Mouse (Mus musculus) kidney, adult 2 months (tissue): ENCODE measurements around the gene Polr1d. TPM values are rescaled to one million over a fixed set of nuclear protein-coding genes. Genes with fewer than 3 reads are reported as not detected.
A peak's percentile ranks its signal among the peaks of the same experiment; 100 is the strongest.

Experiments used
- DNase-seq: peaks from one replicate; pipeline ENCODE4 v3.0.0; 2021
- H3K27ac ChIP-seq: fragments of 200-500 bp; 2 replicates; pipeline ENCODE4 v1.5.1; 2012; ENCODE audit warnings: low read depth, low read length, control low read depth, inconsistent platforms; ENCODE audit not compliant: insufficient read depth
- H3K27me3 ChIP-seq: fragments of 200-500 bp; replicated peaks from 2 replicates; pipeline ENCODE4 v1.6.1; 2012; ENCODE audit warnings: mild to moderate bottlenecking, moderate library complexity, low read length, inconsistent platforms; ENCODE audit not compliant: control insufficient read depth, insufficient read depth
- H3K36me3 ChIP-seq: fragments of 200-500 bp; 2 replicates; pipeline ENCODE4 v1.6.1; 2012; ENCODE audit warnings: mild to moderate bottlenecking, moderate library complexity, low read length, inconsistent platforms; ENCODE audit not compliant: control insufficient read depth, insufficient read depth
- H3K4me1 ChIP-seq: fragments of 200-500 bp; 2 replicates; pipeline ENCODE4 v1.6.1; 2011; ENCODE audit warnings: low read length; ENCODE audit not compliant: control insufficient read depth, insufficient read depth
- H3K4me3 ChIP-seq: fragments of 200-500 bp; 2 replicates; pipeline ENCODE4 v1.5.1; 2011; ENCODE audit warnings: mild to moderate bottlenecking, low read depth, low read length, control low read depth; ENCODE audit not compliant: insufficient read depth
- CTCF ChIP-seq: fragments of 200-500 bp; conservative IDR thresholded peaks from 2 replicates; pipeline ENCODE4 v1.5.1; 2011; ENCODE audit warnings: low read depth, mild to moderate bottlenecking, control low read depth, low read length, moderate library complexity, mixed read lengths; ENCODE audit not compliant: insufficient read depth, insufficient read length
- POLR2A ChIP-seq: fragments of 200-500 bp; IDR thresholded peaks from one replicate; pipeline ENCODE4 v1.6.1; 2011; ENCODE audit warnings: low read depth, low read length, control low read depth
- WGBS: fragments of 180-500 bp; shearing (Covaris S2); methylation state at CpG from one replicate; pipeline ENCODE4 v1.1.7; 2018; 5-methylcytosine and 5-hydroxymethylcytosine counted together
- polyA plus RNA-seq: library from polyadenylated mRNA; depleted of rRNA; stranded (reverse); fragments of >200 nt; gene quantifications from 2 replicates; pipeline ENCODE4 v1.2.3, GENCODE M21; 2012

Gene Polr1d
- polyA plus RNA-seq, 1 experiment, result 55.9 TPM

DNA sequence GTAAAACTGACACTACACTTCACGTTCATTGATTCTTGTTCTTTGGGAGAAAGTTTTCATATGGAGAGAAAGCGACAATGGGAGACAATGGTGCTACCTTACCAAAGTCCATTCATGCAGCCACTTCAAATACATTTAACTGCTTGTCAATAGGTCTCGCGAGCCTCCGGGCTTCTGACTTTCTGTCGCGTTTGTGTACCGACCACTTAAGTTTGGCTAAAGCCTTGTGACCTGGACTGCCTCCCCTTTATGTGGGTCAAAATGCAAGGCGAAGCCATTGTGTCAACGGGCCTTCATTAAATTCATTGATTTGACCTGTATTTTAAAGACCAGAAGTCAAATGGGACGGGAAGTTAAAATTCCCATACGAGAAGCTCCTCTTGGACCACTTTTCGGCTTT is 59.1 kb downstream of the Polr1d start:
- Histone ChIP-seq H3K27ac (no peak overlapping the region), H3K27me3 (no peaks in the 10 kb centered on the region), H3K36me3 (no peaks in the 10 kb centered on the region), H3K4me3 (no peak overlapping the region), H3K4me1 (no peaks in the 10 kb centered on the region)
- no peak for DNase-seq
- TF ChIP-seq CTCF (no peak), POLR2A (no peak)
- WGBS, result 52% methylated on average over 13 of the region's 13 CpGs

DNA sequence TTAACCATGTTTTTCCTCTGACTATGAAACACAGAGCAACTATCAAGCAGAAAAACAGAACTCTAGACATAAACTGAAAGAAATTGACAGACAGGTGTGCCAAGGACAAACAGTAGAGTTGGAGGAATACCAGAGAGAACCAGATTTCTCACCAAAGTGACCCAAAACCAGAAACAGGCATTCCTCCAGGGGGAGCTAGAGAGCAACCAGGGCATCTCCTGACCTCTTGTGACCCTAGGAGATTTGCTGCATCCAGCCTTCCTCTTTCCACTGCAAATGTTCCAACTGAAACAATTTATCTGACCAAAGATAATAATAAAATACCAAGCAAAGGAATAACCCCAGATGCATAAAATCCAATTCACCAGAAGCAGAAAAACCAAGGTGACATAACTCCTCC is 70.5 kb downstream of the Polr1d start:
- no peaks in the 10 kb centered on the region for H3K27me3 ChIP-seq
- no peaks in the 10 kb centered on the region for H3K4me1 ChIP-seq
- no peak overlapping the region for H3K27ac ChIP-seq
- DNase-seq, result no peak
- H3K4me3 ChIP-seq, result no peak overlapping the region
- TF ChIP-seq POLR2A, result no peak
- peak; percentile 40; the same call in 1 of the 2 replicates for TF ChIP-seq CTCF
- no peaks in the 10 kb centered on the region for H3K36me3 ChIP-seq

DNA sequence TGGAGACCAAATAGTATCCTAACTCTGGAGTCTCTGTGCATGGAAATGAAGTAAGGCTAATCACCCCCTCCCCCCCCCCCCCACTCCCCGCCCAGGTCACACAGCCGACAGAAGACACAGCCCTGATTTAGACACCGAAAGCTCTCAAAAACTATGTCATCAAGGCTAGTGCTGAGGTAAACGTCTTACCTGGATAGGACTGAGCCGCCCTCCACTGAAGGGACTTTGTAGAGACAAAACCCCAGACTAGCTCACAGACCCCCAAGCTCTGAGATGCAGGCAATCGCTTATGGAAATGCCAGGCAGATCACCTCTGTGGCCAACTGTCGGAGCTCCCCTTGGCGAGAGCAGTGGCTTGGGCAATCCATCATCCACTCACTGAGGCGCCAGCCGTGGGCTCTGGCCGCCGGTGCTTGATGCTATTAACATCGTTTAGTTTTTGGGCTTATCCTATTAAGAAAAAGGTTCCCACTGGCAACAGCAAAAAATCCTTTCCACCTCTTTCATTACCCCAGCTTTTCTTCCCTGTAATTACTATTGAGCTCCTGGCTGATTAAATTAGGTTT is 78.0 kb downstream of the Polr1d start:
- no peaks in the 10 kb centered on the region for H3K27me3 ChIP-seq
- no peak for TF ChIP-seq POLR2A
- no peak overlapping the region for H3K4me3 ChIP-seq
- H3K4me1 ChIP-seq, result no peaks in the 10 kb centered on the region
- no peak for DNase-seq
- H3K36me3 ChIP-seq, result no peaks in the 10 kb centered on the region
- H3K27ac ChIP-seq, result no peak overlapping the region
- WGBS, result 23% methylated on average over 13 of the region's 13 CpGs

DNA sequence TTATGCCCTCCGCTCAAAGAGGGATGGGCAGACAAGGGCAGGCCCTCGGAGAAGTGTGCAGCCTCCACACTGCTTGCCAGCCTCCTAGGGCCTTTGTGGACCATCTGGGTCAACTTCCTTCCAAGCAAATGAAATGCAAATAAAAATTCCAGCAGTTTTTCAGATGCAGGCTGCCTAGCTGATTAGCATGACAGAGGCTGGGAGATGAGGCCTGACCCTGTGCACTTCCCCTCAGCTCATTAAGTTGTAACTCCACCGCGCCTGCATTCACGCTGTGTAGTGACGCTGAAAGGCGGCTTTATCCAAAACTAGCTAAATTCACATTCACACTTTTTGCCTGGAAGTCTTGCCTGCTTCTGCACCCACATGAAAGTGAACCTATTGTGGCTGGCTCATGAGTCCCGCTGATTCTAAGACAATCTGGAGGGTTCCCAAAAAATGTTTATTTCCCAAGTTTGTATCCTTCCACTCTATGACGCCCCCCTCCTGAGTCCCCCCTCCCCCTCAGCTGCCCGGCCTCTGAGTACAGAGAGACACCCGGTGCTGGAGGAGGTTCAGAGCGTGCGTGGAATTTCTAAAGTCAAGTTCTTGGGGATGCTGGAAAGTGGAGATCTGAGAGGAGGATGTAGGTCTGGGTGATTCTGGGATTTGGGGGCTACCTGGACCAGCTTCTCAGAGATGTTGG is 78.7 kb downstream of the Polr1d start:
- DNase-seq, result no peak
- H3K4me1 ChIP-seq, result no peaks in the 10 kb centered on the region
- H3K27me3 ChIP-seq, result no peaks in the 10 kb centered on the region
- H3K36me3 ChIP-seq, result no peaks in the 10 kb centered on the region
- WGBS, result 18% methylated on average over 13 of the region's 13 CpGs
- H3K4me3 ChIP-seq, result no peak overlapping the region
- TF ChIP-seq POLR2A, result no peak
- no peak for TF ChIP-seq CTCF
- H3K27ac ChIP-seq, result no peak overlapping the region

DNA sequence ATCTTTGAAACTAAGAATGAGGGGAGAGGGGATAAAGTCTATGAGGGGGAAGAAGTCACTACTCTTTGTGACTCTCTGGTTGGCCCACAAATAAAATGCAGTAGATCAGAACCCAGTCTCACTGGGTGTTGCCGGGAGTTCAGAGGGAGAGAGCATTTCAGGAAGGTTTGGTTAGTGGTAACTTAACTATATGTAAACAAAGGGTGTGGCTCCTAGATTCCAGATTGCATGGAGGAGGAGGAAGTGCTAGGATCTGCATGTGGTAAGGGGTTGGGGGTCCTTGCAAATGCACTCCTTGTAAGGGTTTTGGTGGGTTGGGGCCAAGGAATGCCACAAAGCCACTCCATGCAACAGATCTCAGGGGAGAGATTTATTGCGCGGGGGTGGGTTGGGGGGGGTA is 79.5 kb downstream of the Polr1d start:
- TF ChIP-seq POLR2A (no peak), CTCF (no peak)
- no peak for DNase-seq
- H3K4me1 ChIP-seq, result no peaks in the 10 kb centered on the region
- WGBS, result 32% methylated on average over 3 of the region's 3 CpGs
- no peaks in the 10 kb centered on the region for H3K36me3 ChIP-seq
- no peak overlapping the region for H3K27ac ChIP-seq
- H3K27me3 ChIP-seq, result no peaks in the 10 kb centered on the region
- H3K4me3 ChIP-seq, result no peak overlapping the region

DNA sequence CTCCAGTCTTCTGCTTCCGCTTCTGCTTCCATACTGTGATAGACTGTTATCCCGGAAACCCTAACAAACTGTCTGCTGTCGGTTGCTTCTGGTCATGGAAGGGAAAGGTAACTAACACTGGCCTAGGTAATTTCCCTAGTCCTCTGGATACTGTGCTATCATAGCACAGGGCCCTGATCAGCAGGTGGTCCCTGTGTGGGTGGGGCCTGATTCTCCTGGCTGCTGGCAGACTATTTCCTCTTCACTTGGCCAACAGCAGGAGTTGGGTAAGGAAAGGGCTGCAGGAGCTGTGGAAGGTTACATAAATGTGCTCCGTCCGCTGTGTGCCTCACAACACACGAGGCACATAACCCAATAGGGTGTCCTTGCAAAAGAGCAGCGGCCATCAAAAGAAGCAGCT is 80.6 kb downstream of the Polr1d start:
- no peak overlapping the region for H3K4me3 ChIP-seq
- H3K4me1 ChIP-seq, result no peaks in the 10 kb centered on the region
- WGBS, result 80% methylated on average over 7 of the region's 7 CpGs
- H3K36me3 ChIP-seq, result no peaks in the 10 kb centered on the region
- DNase-seq, result no peak
- H3K27ac ChIP-seq, result no peak overlapping the region
- no peak for TF ChIP-seq POLR2A
- no peak for TF ChIP-seq CTCF
- no peaks in the 10 kb centered on the region for H3K27me3 ChIP-seq

DNA sequence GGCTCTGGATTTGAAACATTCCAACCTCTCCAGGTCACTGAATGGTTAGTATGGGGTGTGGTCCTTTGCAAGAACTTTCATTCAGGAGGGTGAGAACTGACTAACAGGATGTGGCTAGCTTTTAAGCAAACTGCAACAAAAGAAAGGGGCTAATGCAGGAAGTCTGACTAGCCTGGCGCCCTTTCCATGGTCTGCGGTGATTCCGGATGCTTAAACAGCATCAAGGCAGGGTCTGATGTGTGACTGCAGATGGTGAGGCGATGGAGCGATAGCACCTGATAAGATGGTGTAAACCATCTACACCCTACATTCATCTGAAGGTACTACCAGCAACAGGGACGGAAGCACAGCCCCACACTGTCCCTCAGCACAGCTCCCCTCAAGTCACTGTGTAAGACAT is 82.5 kb downstream of the Polr1d start:
- H3K27ac ChIP-seq, result no peak overlapping the region
- no peaks in the 10 kb centered on the region for H3K36me3 ChIP-seq
- H3K4me3 ChIP-seq, result no peak overlapping the region
- TF ChIP-seq POLR2A (no peak), CTCF (no peak)
- 78% methylated on average over 6 of the region's 6 CpGs for WGBS
- no peaks in the 10 kb centered on the region for H3K4me1 ChIP-seq
- no peaks in the 10 kb centered on the region for H3K27me3 ChIP-seq
- DNase-seq, result no peak
